Mouse (Mus musculus): ENCODE data around the gene Gal. TPM values are rescaled to one million over a fixed set of nuclear protein-coding genes. Genes with fewer than 3 reads are reported as not detected.

Gal gene
- total RNA-seq, 2 experiments from 2014 or later = not detected

GRCm38 (mm10) chr19:3422981-3423380 lies 8.6 kb upstream of the Gal start:
- DNase-seq = peak; percentile 16 to 22
- intact Hi-C loops (cut with DNase I) = no loop called here

- DNase-seq = peak; percentile 10 to 13
- intact Hi-C loops (cut with DNase I) = no loop called here
Measured at GRCm38 (mm10) chr19:3422488-3422887, 8.1 kb upstream of the Gal start.

DNA sequence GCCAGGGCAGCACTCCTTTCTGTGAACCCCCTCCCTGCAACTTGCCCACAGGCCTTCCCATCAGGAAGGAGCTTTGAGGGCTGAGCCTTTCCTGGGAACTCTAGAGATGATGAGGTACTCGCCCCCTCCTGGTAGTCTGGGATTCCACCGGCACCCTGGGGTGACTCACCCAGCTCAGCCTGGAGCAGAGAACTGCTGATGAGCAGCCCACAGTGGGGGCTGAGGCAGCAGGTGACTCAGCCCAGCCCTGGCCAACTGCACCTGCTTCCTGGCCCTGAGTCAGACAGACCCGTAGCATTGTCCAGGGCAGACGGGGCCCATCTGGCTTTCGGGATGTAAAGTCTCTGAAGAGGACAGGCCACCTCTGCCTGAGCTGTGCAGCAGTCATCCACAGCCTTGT lies 4.9 kb upstream of the Gal start:
- intact Hi-C loops (cut with DNase I) = no loop called here
- DNase-seq = peak in 1 of 2 experiments; percentile 13

GRCm38 (mm10) chr19:3405531-3406281 lies 8.6 kb downstream of the Gal start:
- intact Hi-C loops (cut with DNase I) = no loop called here
- no peak for DNase-seq

DNA sequence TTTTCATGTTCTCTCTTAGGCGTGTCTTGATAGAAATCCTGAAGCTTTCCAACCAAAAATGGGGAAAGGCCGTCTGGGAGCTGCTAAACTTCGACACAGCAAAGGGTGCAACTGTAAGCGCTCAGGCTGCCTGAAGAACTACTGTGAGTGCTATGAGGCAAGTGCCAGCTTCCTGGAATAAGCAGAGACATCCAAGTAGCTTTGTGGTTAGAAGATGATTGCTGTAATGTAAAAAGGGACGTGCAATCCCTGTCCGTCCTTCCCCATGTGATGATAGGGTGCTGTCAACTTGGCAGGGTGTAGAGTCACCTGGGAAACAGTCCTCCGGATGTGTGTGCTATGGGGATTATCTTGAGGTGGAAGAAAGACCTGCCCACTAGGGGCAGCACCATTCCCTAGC lies 10.3 kb downstream of the Gal start:
- no peak for DNase-seq
- intact Hi-C loops (cut with DNase I) = no loop called here

GRCm38 (mm10) chr19:3402390-3402789 lies 12.0 kb downstream of the Gal start:
- intact Hi-C loops (cut with DNase I) = no loop called here
- no peak for DNase-seq

- intact Hi-C loops (cut with DNase I) = no loop called here
- DNase-seq = peak; percentile 36 to 52
Measured at GRCm38 (mm10) chr19:3401943-3402342, 12.4 kb downstream of the Gal start.

GRCm38 (mm10) chr19:3401504-3401903 lies 12.8 kb downstream of the Gal start:
- no peak for DNase-seq
- intact Hi-C loops (cut with DNase I) = no loop called here

DNA sequence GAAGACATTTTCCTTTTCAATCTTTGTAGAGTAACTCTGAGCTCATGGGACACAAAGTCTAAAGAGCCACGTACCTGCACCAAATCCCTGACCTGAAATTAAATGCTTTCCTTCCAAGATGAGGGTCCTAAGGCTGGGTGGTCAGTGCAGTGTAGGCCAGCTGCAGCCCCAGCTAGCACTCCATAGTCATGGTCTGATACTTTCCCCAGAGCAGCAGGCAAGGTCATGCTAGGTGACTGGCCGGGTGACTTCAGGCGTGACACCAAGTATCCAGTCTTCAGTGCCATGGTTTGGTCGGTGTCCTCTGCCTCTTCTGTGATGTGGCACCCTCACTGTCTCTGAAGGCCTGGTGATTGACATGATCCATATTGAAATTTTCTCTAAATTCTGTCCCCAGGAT lies 14.3 kb downstream of the Gal start:
- intact Hi-C loops (cut with DNase I) = no loop called here

DNA sequence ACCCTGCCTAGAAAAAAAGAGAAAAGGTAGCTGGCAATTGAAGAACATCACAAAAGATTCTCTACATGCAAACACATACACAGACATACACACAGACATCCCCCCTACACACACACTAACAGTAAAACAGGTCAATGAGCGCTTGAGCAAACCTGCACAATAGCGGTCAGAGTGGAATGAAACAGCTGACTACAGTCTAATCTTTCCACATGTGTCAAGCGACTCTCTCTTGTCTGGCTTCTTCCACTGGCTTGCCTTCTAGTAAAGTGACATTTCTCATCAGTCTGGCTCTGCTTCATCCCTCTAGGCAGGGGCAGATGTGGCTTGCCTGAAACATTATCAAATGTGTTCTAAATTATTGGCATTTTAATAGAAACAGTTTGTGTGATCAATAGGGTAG lies 20.1 kb downstream of the Gal start:
- no peak for DNase-seq
- intact Hi-C loops (cut with DNase I) = loop anchor here (10.0 kb wide), 1 partner anchor 191 kb away; no protein-coding TSS in a partner anchor

More for the DNA sequence above, 14.3 kb downstream of the Gal start:
- no peak for DNase-seq

GRCm38 (mm10) chr19:3392384-3392783 lies 22.0 kb downstream of the Gal start:
- DNase-seq = no peak
- intact Hi-C loops (cut with DNase I) = loop anchor here (10.0 kb wide), 1 partner anchor 192 kb away; no protein-coding TSS in a partner anchor

DNA sequence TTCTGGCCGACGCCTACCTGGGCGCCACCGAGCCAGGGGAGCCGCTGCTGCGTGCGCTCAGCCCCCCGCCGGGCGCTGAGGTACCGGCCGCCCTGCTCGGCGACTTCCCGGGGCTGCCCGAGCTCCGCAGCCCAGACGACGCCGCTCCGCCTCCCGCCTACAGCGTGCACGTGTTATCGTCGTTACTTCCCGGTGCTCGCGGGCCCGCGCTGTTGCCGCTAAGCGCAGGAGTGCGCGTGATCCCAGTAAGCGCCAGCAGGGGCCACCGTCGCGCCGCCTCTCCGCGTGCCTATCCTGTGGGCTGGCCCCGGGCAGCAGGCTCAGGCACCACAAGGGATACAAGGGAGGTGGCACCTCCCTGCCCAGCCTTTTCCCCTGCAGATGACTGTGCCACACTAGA lies 25.3 kb downstream of the Gal start:
- intact Hi-C loops (cut with DNase I) = loop anchor here (1.0 kb wide), 1 partner anchor 62 kb away; no protein-coding TSS in a partner anchor
- peak; percentile 93 to 94 for DNase-seq

- intact Hi-C loops (cut with DNase I) = loop anchor here (1.0 kb wide), 1 partner anchor 63 kb away; no protein-coding TSS in a partner anchor
- DNase-seq = peak; percentile 89 to 93
Measured at GRCm38 (mm10) chr19:3388629-3389057, 25.7 kb downstream of the Gal start, which contains the start of gene Tesmin. Gene Tesmin (plus strand): TSS chr19:3388857.

GRCm38 (mm10) chr19:3388061-3388460 lies 26.3 kb downstream of the Gal start:
- intact Hi-C loops (cut with DNase I) = no loop called here

DNA sequence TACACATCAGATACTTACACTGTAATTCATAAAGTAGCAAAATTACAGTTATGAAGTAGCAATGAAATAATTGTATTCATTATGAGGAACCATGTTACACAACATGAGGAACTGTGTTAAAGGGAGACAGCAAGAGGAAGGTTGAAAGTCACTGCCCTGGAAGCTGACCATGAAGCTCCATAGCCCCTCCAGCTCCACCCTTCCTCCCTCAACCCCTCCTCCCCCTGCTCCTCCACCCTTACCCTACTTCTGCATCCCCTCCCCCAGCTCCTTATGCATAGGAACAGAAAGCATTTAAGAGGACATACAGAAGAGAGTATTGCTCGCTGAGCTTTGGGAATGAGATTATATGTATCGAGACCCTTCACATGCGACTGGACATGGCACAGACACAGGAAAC lies 35.7 kb downstream of the Gal start:
- no peak for DNase-seq
- intact Hi-C loops (cut with DNase I) = no loop called here

More at GRCm38 (mm10) chr19:3388061-3388460, 26.3 kb downstream of the Gal start:
- DNase-seq = no peak

DNA sequence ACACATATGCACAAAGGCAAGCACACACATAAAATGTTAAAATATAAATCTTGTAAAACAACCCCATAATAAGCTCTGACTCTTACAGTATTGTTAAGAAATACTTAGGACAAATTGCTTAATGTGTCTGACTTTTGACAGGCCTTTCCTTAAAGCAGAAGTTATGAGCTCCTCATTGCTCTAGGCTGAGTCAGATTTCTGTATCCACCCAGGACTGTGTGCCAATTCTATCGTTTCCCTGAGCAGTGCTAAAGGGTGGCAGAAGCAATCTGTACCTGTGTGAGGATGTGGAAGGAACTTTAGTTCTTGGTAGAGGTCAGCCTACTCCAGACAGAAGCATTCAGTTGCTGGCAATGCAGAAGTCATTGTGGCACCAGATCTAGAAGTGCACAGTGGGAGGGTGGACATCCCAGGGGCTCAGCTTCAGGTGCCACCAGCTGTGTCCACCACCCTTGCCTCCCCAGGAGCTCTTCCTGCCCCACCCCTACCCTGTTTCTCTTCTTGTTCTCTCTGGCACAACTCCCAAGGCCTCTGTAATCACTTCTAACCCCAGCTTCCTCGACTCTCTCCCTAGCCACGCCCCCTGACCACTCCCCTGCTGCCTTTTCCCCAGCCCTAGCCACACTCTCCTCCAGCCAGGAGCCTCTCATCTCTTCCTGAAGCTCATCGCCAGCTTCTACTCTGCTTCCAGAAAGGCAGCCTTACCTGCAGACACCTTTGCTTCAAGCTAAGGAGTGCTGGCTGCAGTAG lies 37.2 kb downstream of the Gal start:
- intact Hi-C loops (cut with DNase I) = no loop called here
- no peak for DNase-seq

DNA sequence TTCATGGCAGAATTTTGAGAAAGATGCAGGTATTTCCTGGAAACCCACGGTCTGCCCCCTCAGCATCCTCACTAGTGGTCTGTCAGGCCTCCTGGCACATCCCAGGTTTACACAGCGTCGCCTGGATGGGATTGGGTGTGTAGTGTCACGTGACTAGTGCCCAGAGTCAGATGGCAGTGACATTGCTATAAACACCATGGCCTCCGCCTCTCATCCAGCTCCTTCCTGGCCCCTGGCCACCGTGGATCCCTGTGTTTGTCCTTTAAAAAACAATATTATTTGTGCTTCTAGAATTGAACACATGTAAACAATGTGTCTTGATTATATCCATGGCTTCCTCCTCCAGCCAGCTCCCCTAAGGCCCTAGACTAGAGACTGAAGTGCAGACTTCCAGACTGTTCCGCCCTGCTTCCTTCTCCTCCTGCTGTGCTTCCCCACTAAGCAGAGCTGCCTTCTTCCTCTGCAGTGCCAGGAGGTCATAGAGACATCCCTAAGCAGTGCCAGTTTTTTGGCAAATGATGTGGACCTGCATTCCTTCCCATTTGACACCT lies 38.3 kb downstream of the Gal start:
- DNase-seq = no peak
- intact Hi-C loops (cut with DNase I) = no loop called here

GRCm38 (mm10) chr19:3374028-3374427 lies 40.3 kb downstream of the Gal start:
- intact Hi-C loops (cut with DNase I) = no loop called here
- DNase-seq = peak in 1 of 2 experiments; percentile 40

- peak; percentile 38 to 52 for DNase-seq
- intact Hi-C loops (cut with DNase I) = no loop called here
Measured at GRCm38 (mm10) chr19:3373380-3373779, 41.0 kb downstream of the Gal start.

DNA sequence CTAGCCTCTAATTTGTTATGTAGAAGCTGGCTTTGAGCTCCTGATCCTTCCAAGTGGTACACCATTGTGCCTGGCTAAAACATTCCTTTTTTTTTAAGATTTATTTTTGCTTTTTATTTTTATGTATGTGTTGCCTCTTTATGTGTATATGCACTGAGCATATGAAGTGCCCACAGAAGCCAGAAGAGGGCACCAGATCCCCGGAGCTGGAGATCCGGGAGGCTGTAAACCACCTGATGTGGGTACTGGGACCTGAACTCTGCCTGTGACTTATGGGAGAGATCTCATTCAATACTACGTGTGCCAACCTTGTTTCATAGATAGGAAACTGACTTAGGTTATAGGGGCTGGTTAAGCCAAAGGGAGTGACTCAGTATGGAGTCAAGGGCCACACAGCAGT lies 46.1 kb downstream of the Gal start:
- intact Hi-C loops (cut with DNase I) = no loop called here
- no peak for DNase-seq

DNA sequence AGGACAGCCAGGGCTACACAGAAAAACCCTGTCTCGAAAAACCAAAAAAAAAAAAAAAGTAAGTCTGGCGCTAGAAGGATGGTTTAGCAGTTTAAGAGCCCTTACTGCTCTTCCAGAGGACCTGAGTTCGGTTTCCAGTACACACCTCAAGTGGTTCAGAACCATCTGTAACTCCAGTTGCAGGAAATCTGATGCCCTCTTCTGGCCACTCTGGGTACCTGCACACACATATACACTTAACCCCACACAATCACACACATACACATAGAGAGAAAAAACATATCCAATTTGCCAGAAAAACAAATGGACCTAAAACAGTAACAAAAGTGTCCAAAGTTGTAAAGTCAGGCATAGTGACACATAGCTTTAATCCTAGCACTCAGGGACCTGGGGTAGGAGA lies 49.3 kb downstream of the Gal start:
- intact Hi-C loops (cut with DNase I) = no loop called here
- DNase-seq = no peak

Data from heart, postnatal 10 days (tissue).